Mouse (Mus musculus) limb, embryonic 11.5 days (tissue): ENCODE measurements around the gene Vps45. TPM values are rescaled to one million over a fixed set of nuclear protein-coding genes. Genes with fewer than 3 reads are reported as not detected.
"Not testable (repeated sequence)": the region's sequence is repeated elsewhere in the genome, so short reads cannot be mapped to it uniquely, and the experiment has no call there.

ENCODE experiments used
- ATAC-seq: fragments of 200-750 bp; cut with Nextera tagmentation; 2 replicates; pipeline ENCODE4 v1.8.0; 2017; ENCODE audit warnings: low read depth; ENCODE audit not compliant: insufficient number of reproducible peaks, low FRiP score, low TSS enrichment
- DNase-seq: peaks from one replicate; pipeline ENCODE4 v3.0.0-alpha.2; 2015; ENCODE audit warnings: low spot score
- H3K27ac ChIP-seq: fragments of 300-500 bp; sonication (generic); replicated peaks from 2 replicates; pipeline ENCODE4 v1.5.1; 2014; ENCODE audit warnings: low read depth, mild to moderate bottlenecking, low read length
- H3K27me3 ChIP-seq: fragments of 300-500 bp; sonication (generic); 2 replicates; pipeline ENCODE4 v1.6.1; 2014; ENCODE audit warnings: mild to moderate bottlenecking, low read length, mixed read lengths; ENCODE audit not compliant: control insufficient read depth, insufficient read depth
- H3K36me3 ChIP-seq: fragments of 300-500 bp; sonication (generic); 2 replicates; pipeline ENCODE4 v1.6.1; 2014; ENCODE audit warnings: mild to moderate bottlenecking, low read length, moderate library complexity, mixed read lengths; ENCODE audit not compliant: control insufficient read depth, insufficient read depth
- H3K4me1 ChIP-seq: fragments of 300-500 bp; sonication (generic); 2 replicates; pipeline ENCODE4 v1.6.1; 2014; ENCODE audit warnings: low read length, mixed read lengths; ENCODE audit not compliant: control insufficient read depth, insufficient read depth
- H3K4me2 ChIP-seq: fragments of 300-500 bp; sonication (generic); 2 replicates; pipeline ENCODE4 v1.6.1; 2014; ENCODE audit warnings: low read depth, mild to moderate bottlenecking, moderate library complexity; ENCODE audit not compliant: severe bottlenecking
- H3K4me3 ChIP-seq: fragments of 300-500 bp; sonication (generic); 2 replicates; pipeline ENCODE4 v1.5.1; 2014; ENCODE audit warnings: low read depth, low read length
- H3K9ac ChIP-seq: fragments of 300-500 bp; sonication (generic); 2 replicates; pipeline ENCODE4 v1.6.1; 2014; ENCODE audit warnings: mild to moderate bottlenecking, low read length
- H3K9me3 ChIP-seq: fragments of 300-500 bp; sonication (generic); 2 replicates; pipeline ENCODE4 v1.6.1; 2016; ENCODE audit warnings: low read length; ENCODE audit not compliant: control insufficient read depth
- WGBS: fragments of 180-500 bp; shearing (Covaris S2); extraction: QIAGEN DNeasy Blood & Tissue Kit; methylation state at CpG from one replicate; pipeline ENCODE4 v1.1.7; 2014; 5-methylcytosine and 5-hydroxymethylcytosine counted together
- polyA plus RNA-seq: library from polyadenylated mRNA; unstranded; fragments of >200 nt; fragmentation: Nextera tagmentation; extraction: Ambion mirVana; gene quantifications from 2 replicates; pipeline ENCODE4 v1.2.1, GENCODE M21; 2014

Gene Vps45
- polyA plus RNA-seq, 1 experiment from 2014 or later = 19.5 TPM

DNA sequence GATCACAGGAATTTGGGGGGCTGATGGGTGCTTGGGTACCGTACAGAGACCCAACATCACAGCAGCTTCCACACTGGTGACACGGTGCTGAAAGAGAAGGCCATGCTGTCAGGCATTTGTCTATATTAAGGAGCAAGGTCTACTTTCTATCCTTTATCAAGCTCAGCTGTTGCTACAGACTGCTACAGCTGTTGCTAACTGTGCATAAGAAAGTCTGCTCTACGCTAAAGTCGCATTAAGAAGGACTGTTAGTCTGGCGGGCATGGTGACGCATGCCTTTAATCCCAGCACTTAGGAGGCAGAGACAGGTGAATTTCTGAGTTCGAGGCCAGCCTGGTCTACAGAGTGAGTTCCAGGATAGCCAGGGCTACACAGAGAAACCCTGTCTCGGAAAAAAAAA lies 96.1 kb downstream of the Vps45 start:
- not testable (repeated sequence) for DNase-seq, H3K9ac ChIP-seq, H3K4me1 ChIP-seq, H3K27me3 ChIP-seq, H3K27ac ChIP-seq, H3K4me3 ChIP-seq, H3K36me3 ChIP-seq, ATAC-seq, H3K4me2 ChIP-seq, H3K9me3 ChIP-seq
- WGBS = 85% methylated on average over 8 of the region's 8 CpGs

GRCm38 (mm10) chr3:95959807-95960206 lies 98.5 kb downstream of the Vps45 start:
- H3K4me2 ChIP-seq = no peak overlapping the region
- no peaks in the 10 kb centered on the region for H3K36me3 ChIP-seq
- H3K4me1 ChIP-seq = no peaks in the 10 kb centered on the region
- 98% methylated on average over 1 of the region's 1 CpGs for WGBS
- H3K9ac ChIP-seq = no peak overlapping the region
- no peak overlapping the region for H3K27ac ChIP-seq
- ATAC-seq (no peak), DNase-seq (no peak)
- H3K4me3 ChIP-seq = no peak overlapping the region
- no peaks in the 10 kb centered on the region for H3K27me3 ChIP-seq
- no peaks in the 10 kb centered on the region for H3K9me3 ChIP-seq

- 75% methylated on average over 5 of the region's 5 CpGs for WGBS
- Histone ChIP-seq H3K9ac (no peak overlapping the region), H3K36me3 (no peaks in the 10 kb centered on the region), H3K4me2 (no peak overlapping the region), H3K9me3 (no peaks in the 10 kb centered on the region), H3K27me3 (no peaks in the 10 kb centered on the region), H3K4me3 (no peak overlapping the region), H3K27ac (no peak overlapping the region), H3K4me1 (no peaks in the 10 kb centered on the region)
- DNase-seq (no peak), ATAC-seq (no peak)
Observed at GRCm38 (mm10) chr3:95959082-95959481, 99.2 kb downstream of the Vps45 start.

DNA sequence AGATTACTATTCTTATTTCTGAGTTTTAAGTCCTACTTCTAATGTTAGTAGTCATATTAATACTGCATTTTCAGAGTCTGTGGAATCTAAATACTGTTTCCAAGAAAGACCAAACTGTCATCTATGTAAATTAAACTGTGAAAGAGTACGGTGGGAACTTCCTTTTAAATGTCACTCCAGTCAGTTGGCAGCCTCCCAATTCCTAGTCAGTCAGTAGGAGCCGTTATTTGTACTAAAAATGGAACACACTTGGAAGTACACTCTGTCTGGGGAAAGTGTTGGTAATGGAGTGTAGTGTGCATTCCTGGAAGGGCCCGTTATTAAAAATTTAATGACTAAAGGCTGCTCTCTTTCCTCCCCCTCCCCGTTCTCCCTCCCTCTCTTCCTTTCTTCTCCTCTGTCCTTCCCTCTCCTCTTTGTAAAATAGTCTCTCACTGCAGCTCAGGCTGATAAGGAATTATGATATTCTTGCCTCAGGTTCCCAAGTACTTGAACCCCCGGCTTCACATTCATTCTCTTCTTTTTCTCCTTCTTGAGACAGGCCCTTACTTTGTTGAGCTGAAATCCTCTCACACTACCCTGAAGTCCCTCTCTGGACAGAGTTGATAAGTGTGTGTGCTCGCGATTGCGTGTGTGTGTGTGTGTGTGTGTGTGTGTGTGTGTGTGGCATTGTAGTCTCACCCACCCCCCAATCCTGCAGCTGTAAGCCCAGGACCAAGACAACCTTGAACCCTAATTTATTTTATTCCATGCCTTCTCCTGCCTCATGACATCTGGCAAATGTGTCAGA lies 100.7 kb downstream of the Vps45 start:
- Histone ChIP-seq H3K36me3 (no peaks in the 10 kb centered on the region), H3K4me1 (no peaks in the 10 kb centered on the region), H3K27ac (no peak overlapping the region), H3K4me2 (no peak overlapping the region), H3K27me3 (no peaks in the 10 kb centered on the region), H3K9ac (no peak overlapping the region), H3K4me3 (no peak overlapping the region), H3K9me3 (no peaks in the 10 kb centered on the region)
- WGBS = 73% methylated on average over 8 of the region's 8 CpGs
- DNase-seq (no peak), ATAC-seq (no peak)

GRCm38 (mm10) chr3:95955318-95955717 lies 102.9 kb downstream of the Vps45 start:
- WGBS = 92% methylated on average over 5 of the region's 5 CpGs

GRCm38 (mm10) chr3:95954648-95955173 lies 103.6 kb downstream of the Vps45 start:
- H3K36me3 ChIP-seq, H3K27ac ChIP-seq, H3K4me1 ChIP-seq, ATAC-seq, H3K9me3 ChIP-seq, DNase-seq, H3K4me3 ChIP-seq, H3K27me3 ChIP-seq, H3K4me2 ChIP-seq, H3K9ac ChIP-seq: not testable (repeated sequence)
- WGBS = 87% methylated on average over 12 of the region's 12 CpGs

More at GRCm38 (mm10) chr3:95955318-95955717, 102.9 kb downstream of the Vps45 start:
- Histone ChIP-seq H3K4me1 (0 out of 2 replicates have a peak, but pooled peaks cover 2% of the 10 kb centered on the region), H3K27ac (no peak overlapping the region), H3K4me3 (no peak overlapping the region), H3K27me3 (no peaks in the 10 kb centered on the region), H3K9me3 (no peaks in the 10 kb centered on the region), H3K9ac (no peak overlapping the region), H3K4me2 (no peak overlapping the region), H3K36me3 (no peaks in the 10 kb centered on the region)
- no peak for DNase-seq
- no peak for ATAC-seq

- no peaks in the 10 kb centered on the region for H3K36me3 ChIP-seq
- ATAC-seq (no peak), DNase-seq (no peak)
- no peak overlapping the region for H3K27ac ChIP-seq
- no peak overlapping the region for H3K4me2 ChIP-seq
- H3K9ac ChIP-seq = no peak overlapping the region
- WGBS = 79% methylated on average over 3 of the region's 3 CpGs
- no peaks in the 10 kb centered on the region for H3K9me3 ChIP-seq
- 0 out of 2 replicates have a peak, but pooled peaks cover 2% of the 10 kb centered on the region for H3K4me1 ChIP-seq
- no peaks in the 10 kb centered on the region for H3K27me3 ChIP-seq
- H3K4me3 ChIP-seq = no peak overlapping the region
Observed at GRCm38 (mm10) chr3:95953522-95953921, 104.7 kb downstream of the Vps45 start.

- H3K4me2 ChIP-seq = no peak overlapping the region
Observed at GRCm38 (mm10) chr3:95953023-95953422, 105.2 kb downstream of the Vps45 start.

More at GRCm38 (mm10) chr3:95953023-95953422, 105.2 kb downstream of the Vps45 start:
- no peak for DNase-seq
- H3K9me3 ChIP-seq = no peaks in the 10 kb centered on the region
- ATAC-seq = no peak
- H3K27me3 ChIP-seq = no peaks in the 10 kb centered on the region
- no peak overlapping the region for H3K4me3 ChIP-seq
- H3K4me1 ChIP-seq = 0 out of 2 replicates have a peak, but pooled peaks cover 2% of the 10 kb centered on the region
- H3K9ac ChIP-seq = no peak overlapping the region
- no peak overlapping the region for H3K27ac ChIP-seq
- H3K36me3 ChIP-seq = no peaks in the 10 kb centered on the region
